In genomic region chr9:46185191-46185590, GRCm38 (mm10) we compare ENCODE assay signal across 7 mouse cellular contexts. TPM values are rescaled to one million over a fixed set of nuclear protein-coding genes. Genes with fewer than 3 reads are reported as not detected.
A peak's percentile ranks its signal among the peaks of the same experiment; 100 is the strongest.
DNase-seq lines count a peak whose midpoint lies in the region; ATAC-seq lines count a peak whose summit lies in the region.

No protein-coding gene starts in this region.

- ATAC-seq in kidney, embryonic 16.5 days (ENCODE audit: low FRiP score, low TSS enrichment) = 0 out of 2 replicates have a peak, but pooled peaks have one; percentile 39
- no peak; the same call in 1 of the 2 replicates for ATAC-seq in erythroblast, adult 5-6 weeks (replicated peaks; ENCODE audit: low FRiP score, poor library complexity, severe bottlenecking)

- 0 out of 2 replicates have a peak, but pooled peaks cover 2% of the 10 kb centered on the region for H3K36me3 ChIP-seq in kidney, embryonic 16.5 days (ENCODE audit: insufficient read depth, low read length)
- H3K36me3 ChIP-seq in splenic B cell, adult 2 months (ENCODE audit: control insufficient read depth, insufficient read depth, low read length, poor library complexity, severe bottlenecking) = peaks cover 1% of the 10 kb centered on the region; the same call in 1 of the 2 replicates

- intact Hi-C loops in left cerebral cortex, postnatal 14 days (cut with DNase I) = no loop called here

- WGBS in kidney, embryonic 16.5 days = 50% methylated on average over 2 of the region's 2 CpGs

- DNase-seq in left cerebral cortex, postnatal 14 days (ENCODE audit: low spot score in 2 of 2) = peak; percentile 26 to 34
- DNase-seq in left cerebral cortex, adult 8-10 months (ENCODE audit: low spot score in 2 of 2) = no peak
- DNase-seq in Muller cell, postnatal 12 days (ENCODE audit: inconsistent ontology term) = peak; percentile 35
- peak; percentile 58 for DNase-seq in embryo, embryonic 10 days (ENCODE audit: low spot score)
- DNase-seq in splenic B cell, adult 2 months (ENCODE audit: low read depth, low spot score) = peak; percentile 67

- H3K9ac ChIP-seq in kidney, embryonic 16.5 days (replicated peaks; ENCODE audit: low read length) = no peak overlapping the region

- H3K27ac ChIP-seq in kidney, embryonic 16.5 days (ENCODE audit: low read length) = peak overlapping the region; percentile 78; the same call in 1 of the 2 replicates

- peaks cover 11% of the 10 kb centered on the region; the same call in 1 of the 2 replicates for H3K4me1 ChIP-seq in kidney, embryonic 16.5 days (ENCODE audit: insufficient read depth, low read length)

- no peaks in the 10 kb centered on the region for H3K9me3 ChIP-seq in kidney, embryonic 16.5 days (ENCODE audit: low read length)

- H3K27me3 ChIP-seq in kidney, embryonic 16.5 days (ENCODE audit: insufficient read depth, low read length) = no peaks in the 10 kb centered on the region
- H3K27me3 ChIP-seq in splenic B cell, adult 2 months (ENCODE audit: control insufficient read depth, insufficient read depth, low read length, poor library complexity, severe bottlenecking) = no peaks in the 10 kb centered on the region

- H3K4me3 ChIP-seq in kidney, embryonic 16.5 days (ENCODE audit: low read length) = no peak overlapping the region

- no peak overlapping the region for H3K4me2 ChIP-seq in kidney, embryonic 16.5 days (replicated peaks; ENCODE audit: low read depth, low read length)

RNA-seq across cellular contexts. Expression of gene Apoa1, which starts 43.2 kb away (rescaled TPM):
- total RNA-seq in left cerebral cortex, postnatal 14 days (2021) = under 1 TPM in 1 of 2 experiments, not detected in 1; 0.57 TPM
- total RNA-seq in left cerebral cortex, adult 8-10 months (2022) = under 1 TPM in 3 of 4 experiments, not detected in 1; 0.36 to 0.43 (median 0.37) TPM
- 13.6 and 19.3 TPM in 2 replicates for polyA plus RNA-seq in kidney, embryonic 16.5 days (2015; fragmentation: Nextera tagmentation; extraction: Ambion mirVana)
- total RNA-seq in erythroblast, adult 5-6 weeks (2015; ENCODE audit: low replicate concordance) = not detected in 2 replicates
- total RNA-seq in erythroblast, adult 5-6 weeks (2017; ENCODE audit: low replicate concordance) = not detected in 2 replicates

RNA-seq across cellular contexts. Expression of gene Apoc3, which starts 50.2 kb away (rescaled TPM):
- under 1 TPM in 1 of 2 experiments, not detected in 1; 0.92 TPM for total RNA-seq in left cerebral cortex, postnatal 14 days (2021)
- 1 to 10 TPM in 3 of 4 experiments, not detected in 1; 1.4 to 1.6 (median 1.6) TPM for total RNA-seq in left cerebral cortex, adult 8-10 months (2022)
- 0.76 and 0.82 TPM in 2 replicates for polyA plus RNA-seq in kidney, embryonic 16.5 days (2015; fragmentation: Nextera tagmentation; extraction: Ambion mirVana)
- not detected in 2 replicates for total RNA-seq in erythroblast, adult 5-6 weeks (2015; ENCODE audit: low replicate concordance)
- total RNA-seq in erythroblast, adult 5-6 weeks (2017; ENCODE audit: low replicate concordance) = not detected in 2 replicates

RNA-seq across cellular contexts. Expression of gene Apoa4, which starts 55.3 kb away (rescaled TPM):
- total RNA-seq in left cerebral cortex, postnatal 14 days (2021) = not detected
- total RNA-seq in left cerebral cortex, adult 8-10 months (2022) = not detected
- 0.25 TPM in 1 of 2 replicates, not detected in the other for polyA plus RNA-seq in kidney, embryonic 16.5 days (2015; fragmentation: Nextera tagmentation; extraction: Ambion mirVana)
- total RNA-seq in erythroblast, adult 5-6 weeks (2015; ENCODE audit: low replicate concordance) = not detected in 2 replicates
- total RNA-seq in erythroblast, adult 5-6 weeks (2017; ENCODE audit: low replicate concordance) = not detected in 2 replicates

Comparison
In these comparisons a context has a peak if more than half of its experiments do, and no peak if none do; other contexts are left out.
1. DNase-seq: peak in left cerebral cortex, postnatal 14 days (2 of 2), Muller cell, postnatal 12 days (single experiment), embryo, embryonic 10 days (single experiment) and splenic B cell, adult 2 months (single experiment); none in left cerebral cortex, adult 8-10 months (0 of 2).